Mouse (Mus musculus): ENCODE data around the gene Ccdc146.
"Not testable (repeated sequence)": the region's sequence is repeated elsewhere in the genome, so short reads cannot be mapped to it uniquely, and the experiment has no call there.

Gene Ccdc146

GRCm38 (mm10) chr5:21387340-21387739 lies 37.1 kb downstream of the Ccdc146 start:
- DNase-seq (ENCODE audit: low read depth, low spot score): no peak

- no peak for DNase-seq (ENCODE audit: low read depth, low spot score)
These were observed 38.0 kb downstream of the Ccdc146 start for GRCm38 (mm10) chr5:21386432-21386831.

GRCm38 (mm10) chr5:21384976-21385375 lies 39.5 kb downstream of the Ccdc146 start:
- DNase-seq (ENCODE audit: low read depth, low spot score): no peak

- DNase-seq (ENCODE audit: low read depth, low spot score): no peak
These were observed 40.1 kb downstream of the Ccdc146 start for GRCm38 (mm10) chr5:21384252-21384960.

GRCm38 (mm10) chr5:21383392-21384251 lies 40.9 kb downstream of the Ccdc146 start:
- peak; percentile 48 for DNase-seq (ENCODE audit: low read depth, low spot score)

- no peak for DNase-seq (ENCODE audit: low read depth, low spot score)
These were observed 41.8 kb downstream of the Ccdc146 start for GRCm38 (mm10) chr5:21382678-21383077.

GRCm38 (mm10) chr5:21381986-21382385 lies 42.5 kb downstream of the Ccdc146 start:
- DNase-seq (ENCODE audit: low read depth, low spot score): no peak

- no peak for DNase-seq (ENCODE audit: low read depth, low spot score)
These were observed 46.1 kb downstream of the Ccdc146 start for GRCm38 (mm10) chr5:21378397-21378796.

- DNase-seq (ENCODE audit: low read depth, low spot score): no peak
These were observed 47.5 kb downstream of the Ccdc146 start for GRCm38 (mm10) chr5:21376935-21377334.

GRCm38 (mm10) chr5:21373180-21373518 lies 51.3 kb downstream of the Ccdc146 start:
- no peak for DNase-seq (ENCODE audit: low read depth, low spot score)

GRCm38 (mm10) chr5:21372493-21373179 lies 51.8 kb downstream of the Ccdc146 start, which contains the start of gene Fgl2:
Gene Fgl2 (plus strand): TSS chr5:21372642.
- peak; percentile 62 for DNase-seq (ENCODE audit: low read depth, low spot score)

- no peak for DNase-seq (ENCODE audit: low read depth, low spot score)
These were observed 52.6 kb downstream of the Ccdc146 start for GRCm38 (mm10) chr5:21371920-21372319.

- no peak for DNase-seq (ENCODE audit: low read depth, low spot score)
These were observed 54.1 kb downstream of the Ccdc146 start for GRCm38 (mm10) chr5:21370218-21370947.

- DNase-seq (ENCODE audit: low read depth, low spot score): no peak
These were observed 57.0 kb downstream of the Ccdc146 start for GRCm38 (mm10) chr5:21367514-21367913.

GRCm38 (mm10) chr5:21366338-21367053 lies 58.0 kb downstream of the Ccdc146 start:
- no peak for DNase-seq (ENCODE audit: low read depth, low spot score)

GRCm38 (mm10) chr5:21363343-21363742 lies 61.1 kb downstream of the Ccdc146 start:
- no peak for DNase-seq (ENCODE audit: low read depth, low spot score)

- DNase-seq (ENCODE audit: low read depth, low spot score): no peak
These were observed 65.8 kb downstream of the Ccdc146 start for GRCm38 (mm10) chr5:21358648-21359047.

- no peak for DNase-seq (ENCODE audit: low read depth, low spot score)
These were observed 72.8 kb downstream of the Ccdc146 start for GRCm38 (mm10) chr5:21351678-21352077.

- no peak for DNase-seq (ENCODE audit: low read depth, low spot score)
These were observed 76.1 kb downstream of the Ccdc146 start for GRCm38 (mm10) chr5:21348366-21348765.

GRCm38 (mm10) chr5:21342265-21342664 lies 82.2 kb downstream of the Ccdc146 start:
- not testable (repeated sequence) for DNase-seq (ENCODE audit: low read depth, low spot score)

- DNase-seq (ENCODE audit: low read depth, low spot score): no peak
These were observed 92.4 kb downstream of the Ccdc146 start for GRCm38 (mm10) chr5:21332119-21332518.

Measured in R1 (cell line).